Mouse (Mus musculus): ENCODE results near the gene Wdr11.

Wdr11 gene

GRCm38 (mm10) chr7:129685326-129685725 lies 93.7 kb downstream of the Wdr11 start:
- H3K27me3 ChIP-seq (ENCODE audit: control insufficient read depth, insufficient read depth, low read length, poor library complexity, severe bottlenecking): no peaks in the 10 kb centered on the region
- DNase-seq (ENCODE audit: low read depth, low spot score): no peak
- H3K36me3 ChIP-seq (ENCODE audit: control insufficient read depth, insufficient read depth, low read length, poor library complexity, severe bottlenecking): no peaks in the 10 kb centered on the region
